Mouse (Mus musculus): ENCODE measurements around the gene Invs.

DNA sequence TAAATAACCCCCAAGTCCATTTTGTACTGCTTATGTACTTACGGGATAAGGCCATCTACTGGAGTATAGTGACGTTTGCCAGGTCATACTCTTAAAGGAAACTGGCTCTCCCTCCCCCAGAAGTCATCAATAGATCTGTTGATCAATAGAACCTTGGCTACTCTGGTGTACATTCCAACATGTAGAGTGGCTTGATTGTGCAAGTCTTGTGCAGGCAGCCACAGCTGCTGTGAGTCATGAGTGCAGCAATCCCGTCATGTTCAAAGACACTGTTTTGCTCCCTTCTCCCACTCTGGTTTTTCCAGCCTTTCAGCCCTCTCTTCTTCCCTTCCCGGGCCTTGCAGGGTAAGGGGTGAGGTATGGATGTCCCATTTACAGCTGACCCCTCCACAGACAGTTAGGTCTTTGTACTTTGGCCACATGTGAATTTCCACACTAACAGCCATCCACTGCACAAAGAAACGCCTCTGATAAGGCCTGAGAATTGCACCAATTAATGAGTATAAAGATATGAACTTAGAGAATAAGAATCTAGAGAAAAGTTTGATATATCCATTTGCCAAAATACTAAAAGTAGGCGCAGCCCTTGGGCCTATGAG lies 53.0 kb downstream of the Invs start:
- no peak for TF ChIP-seq POLR2A (IDR thresholded peaks at IDR 0.05; ENCODE audit: low read depth, low read length)
- no peak for TF ChIP-seq CTCF (IDR thresholded peaks at IDR 0.05; ENCODE audit: extremely low read depth, insufficient read depth, insufficient read length, insufficient replicate concordance)
